Mouse (Mus musculus) brain, embryonic 14.5 days (tissue): ENCODE measurements at regions not wholly inside any gene's neighbourhood (a gene's known extent, or its start where the extent isn't known, plus 50 kb on each side); places are given as distances from the start of the nearest gene placed in this dataset.

ENCODE experiments used
- DNase-seq: peaks from one replicate; pipeline ENCODE4 v3.0.0-alpha.2; 2011; ENCODE audit warnings: low read depth
- CTCF ChIP-seq: fragments of 200-500 bp; IDR thresholded peaks from 2 replicates; pipeline ENCODE4 v1.5.1; 2012; ENCODE audit warnings: inconsistent platforms, mild to moderate bottlenecking, moderate library complexity, borderline replicate concordance; ENCODE audit not compliant: insufficient read depth, insufficient read length; ENCODE audit errors: extremely low read depth
- POLR2A ChIP-seq: fragments of 200-500 bp; IDR thresholded peaks from 2 replicates; pipeline ENCODE4 v1.6.1; 2012; ENCODE audit warnings: mild to moderate bottlenecking, inconsistent platforms, borderline replicate concordance; ENCODE audit not compliant: poor library complexity, insufficient read depth, insufficient read length, severe bottlenecking; ENCODE audit errors: extremely low read depth

DNA sequence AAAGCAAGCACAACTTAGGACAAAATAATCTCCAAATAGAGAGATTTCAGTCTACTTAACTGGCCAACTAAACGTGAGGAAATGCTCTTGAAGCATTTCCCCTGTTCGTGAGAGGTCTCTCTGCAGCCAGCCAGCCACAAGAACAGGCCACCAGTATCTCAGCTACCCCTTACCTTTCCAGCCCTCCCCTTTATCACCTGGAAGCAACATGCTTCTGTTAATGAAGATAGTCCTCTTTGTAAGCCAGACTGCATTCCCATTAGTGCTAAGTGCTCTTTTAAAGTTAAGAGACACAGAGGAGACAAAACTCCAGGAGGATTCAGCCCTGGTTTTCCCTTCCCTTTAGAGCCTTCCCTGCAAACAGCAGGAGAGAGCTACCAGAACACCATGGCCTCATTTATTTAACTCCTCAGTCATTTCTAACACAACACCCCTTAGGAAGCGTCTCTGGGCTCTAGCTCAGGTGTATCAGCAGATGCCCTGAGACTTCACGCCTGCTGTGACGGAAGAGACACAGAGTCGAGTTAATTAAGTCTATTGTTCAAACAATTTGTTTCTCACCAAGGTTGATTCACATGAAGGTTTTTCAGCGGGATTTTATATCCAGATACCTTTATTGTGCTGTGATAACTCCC, 157.8 kb upstream of the Nabp1 start:
- DNase-seq: peak; percentile 28
- TF ChIP-seq CTCF (no peak), POLR2A (no peak)

DNA sequence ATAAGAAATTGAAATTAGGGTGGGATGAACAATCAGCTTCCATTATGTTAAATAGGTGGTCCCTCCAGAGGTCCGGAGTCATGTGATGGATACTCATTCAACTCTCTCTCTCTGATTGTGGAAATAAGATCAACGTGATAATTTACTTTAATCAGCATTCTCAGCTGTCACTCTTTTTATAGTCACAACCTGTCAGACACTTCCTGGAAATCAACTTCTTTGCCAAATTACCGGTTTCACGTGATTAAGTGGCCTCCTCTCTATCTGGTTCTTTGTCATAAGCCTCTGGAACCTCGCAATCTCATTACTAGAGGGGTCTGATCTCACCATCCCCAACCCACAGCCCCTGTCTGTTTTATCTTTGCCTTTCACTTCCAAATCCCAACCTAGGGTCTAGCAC, 155.6 kb upstream of the Nabp1 start:
- TF ChIP-seq CTCF: no peak
- no peak for TF ChIP-seq POLR2A
- DNase-seq: peak; percentile 65

DNA sequence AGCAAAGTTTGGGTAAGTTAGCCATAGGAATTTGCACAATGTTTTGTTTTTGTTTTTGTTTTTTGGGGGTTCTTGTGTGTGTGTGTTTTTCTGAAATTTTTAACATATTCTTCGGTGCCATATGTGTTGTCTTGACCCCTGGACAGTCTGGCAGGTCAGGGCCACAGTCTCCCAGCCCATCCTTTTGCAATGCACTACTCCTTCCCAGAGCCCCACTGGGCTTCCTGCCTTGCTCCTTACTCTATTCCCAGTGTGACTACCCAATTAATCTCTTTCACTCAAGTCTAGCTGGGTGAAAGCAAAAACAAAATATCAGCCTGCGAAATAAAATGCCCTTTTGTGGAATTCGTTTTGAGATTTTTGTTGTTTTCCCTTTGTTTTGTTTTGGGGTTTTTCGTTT, 154.6 kb upstream of the Nabp1 start:
- no peak for DNase-seq
- TF ChIP-seq POLR2A (no peak), CTCF (no peak)

DNA sequence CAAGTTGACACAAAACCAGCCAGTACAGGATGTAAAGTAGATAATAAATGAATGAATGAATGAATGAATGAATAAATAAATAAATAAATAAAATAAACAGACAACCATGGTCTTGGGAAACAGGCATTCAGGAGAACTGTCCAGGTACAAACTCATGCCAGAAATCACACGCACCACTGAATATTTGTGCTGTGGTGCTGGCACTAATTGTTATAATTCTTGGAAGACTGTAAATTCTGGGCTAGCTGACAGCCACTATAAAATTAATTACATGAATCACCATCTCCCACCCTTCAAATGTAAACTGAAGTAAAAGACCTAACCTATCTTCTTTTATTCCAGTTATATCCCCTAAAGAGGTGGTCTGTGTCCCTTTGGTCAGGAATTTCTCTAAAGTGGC, 151.6 kb upstream of the Nabp1 start:
- no peak for TF ChIP-seq POLR2A
- no peak for TF ChIP-seq CTCF
- DNase-seq: peak; percentile 55

DNA sequence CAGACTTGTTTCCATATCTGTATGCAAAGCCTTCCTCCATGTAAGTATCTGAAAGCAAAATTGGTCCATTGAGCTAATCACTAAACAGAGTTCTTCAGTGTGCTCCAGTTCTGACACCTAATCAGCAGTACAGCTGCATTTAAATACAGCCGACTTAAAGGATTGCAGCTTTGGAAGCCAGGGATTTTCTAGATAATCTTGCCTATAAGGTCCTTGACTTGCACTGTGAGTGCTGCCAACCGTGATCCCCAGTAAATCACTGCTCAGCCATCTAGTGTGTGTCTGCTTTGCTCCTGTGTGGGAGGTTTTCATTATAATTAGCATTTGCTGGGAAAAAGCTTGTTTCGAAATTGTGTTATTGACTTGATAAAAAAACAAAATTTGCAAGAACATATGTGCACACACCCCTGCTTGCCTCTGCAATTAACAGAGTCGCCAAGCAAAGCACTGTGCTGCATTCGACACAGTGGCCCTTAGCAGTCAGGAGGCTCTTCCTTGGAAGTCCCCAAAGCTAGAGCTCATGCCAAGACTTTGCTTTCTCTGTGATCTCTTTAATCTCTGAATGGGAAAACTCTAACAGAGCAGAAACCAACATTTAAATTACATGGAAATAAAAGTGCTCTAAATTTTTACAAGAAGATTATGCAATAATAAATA, 150.0 kb upstream of the Nabp1 start:
- peak; percentile 66 for DNase-seq
- TF ChIP-seq POLR2A: no peak
- no peak for TF ChIP-seq CTCF

DNA sequence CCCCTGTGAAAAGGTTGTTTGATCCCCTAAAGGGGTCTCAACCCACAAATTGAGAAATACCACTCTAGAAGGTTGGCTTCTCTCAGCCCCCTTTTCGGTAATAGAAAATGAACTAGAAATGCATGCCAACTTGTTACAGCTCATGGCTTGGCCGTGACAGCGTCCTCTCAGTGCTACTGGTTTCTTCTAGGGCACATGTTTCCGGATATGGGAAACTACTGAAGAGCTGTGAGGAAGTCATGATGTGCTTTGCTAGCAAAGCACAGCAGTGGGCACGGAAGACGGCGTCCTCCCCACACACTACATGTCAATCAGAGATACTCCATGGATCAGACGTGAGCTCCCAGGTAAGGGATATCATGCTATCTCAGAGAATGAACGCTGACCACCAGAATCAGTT, 148.1 kb upstream of the Nabp1 start:
- DNase-seq: no peak
- TF ChIP-seq CTCF (no peak), POLR2A (no peak)

DNA sequence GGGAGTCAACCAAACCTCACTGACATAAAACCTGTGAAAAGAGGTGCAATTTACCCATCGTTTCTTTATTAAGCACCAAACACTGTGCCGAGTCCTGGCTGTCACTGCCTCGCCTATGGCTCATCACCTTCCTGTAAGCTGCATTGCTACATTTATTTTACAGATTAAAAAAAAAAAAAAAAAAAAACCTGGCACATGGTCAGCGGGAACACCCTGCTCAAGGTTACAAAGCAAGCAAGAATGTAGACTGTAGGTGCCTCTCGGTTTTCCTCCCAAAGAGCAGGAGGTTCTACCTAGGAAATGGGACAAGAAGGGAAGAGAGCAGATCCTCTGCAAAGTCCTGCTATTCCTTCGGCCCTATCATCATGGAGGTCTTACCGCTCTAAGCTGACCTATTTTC, 146.9 kb upstream of the Nabp1 start:
- no peak for DNase-seq
- TF ChIP-seq CTCF (no peak), POLR2A (no peak)

DNA sequence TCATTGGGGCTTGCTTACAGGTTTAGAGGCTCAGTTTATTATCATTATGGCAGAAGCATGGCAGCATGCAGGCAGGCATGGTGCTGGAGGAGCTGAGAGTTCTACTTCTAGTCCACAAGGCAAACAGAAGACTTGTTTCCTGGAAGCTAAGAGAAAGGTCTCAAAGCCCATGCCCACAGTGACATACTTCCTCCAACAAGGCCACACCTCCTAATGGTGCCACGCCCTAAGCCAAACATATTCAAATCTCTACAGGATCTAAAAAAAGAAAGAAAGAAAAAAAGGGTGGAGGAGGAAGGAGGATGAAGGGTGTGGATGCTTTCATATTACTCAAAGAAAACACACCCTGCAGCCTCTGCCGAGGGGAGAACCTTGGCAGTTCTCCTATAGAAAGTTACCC, 146.3 kb upstream of the Nabp1 start:
- no peak for DNase-seq
- TF ChIP-seq CTCF: no peak
- no peak for TF ChIP-seq POLR2A

DNA sequence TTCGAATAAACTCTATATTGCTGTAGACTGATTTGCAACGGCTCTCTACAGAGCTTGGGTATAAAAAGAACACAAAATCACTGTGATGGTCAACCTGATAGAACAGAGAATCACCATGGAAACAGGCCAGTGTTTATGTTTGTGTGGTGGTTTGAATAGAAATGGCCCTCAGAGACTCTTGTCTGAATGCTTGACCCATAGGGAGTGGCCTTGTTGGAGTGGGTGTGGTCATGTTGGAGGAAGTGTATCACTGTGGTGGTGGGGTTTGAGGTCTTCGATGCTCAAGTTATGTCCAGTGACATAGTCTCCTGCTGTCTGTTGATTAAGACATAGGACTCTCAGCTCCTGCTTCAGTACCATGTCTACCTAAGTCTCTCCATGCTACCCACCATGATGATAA, 144.8 kb upstream of the Nabp1 start:
- TF ChIP-seq POLR2A: no peak
- no peak for TF ChIP-seq CTCF
- DNase-seq: no peak

DNA sequence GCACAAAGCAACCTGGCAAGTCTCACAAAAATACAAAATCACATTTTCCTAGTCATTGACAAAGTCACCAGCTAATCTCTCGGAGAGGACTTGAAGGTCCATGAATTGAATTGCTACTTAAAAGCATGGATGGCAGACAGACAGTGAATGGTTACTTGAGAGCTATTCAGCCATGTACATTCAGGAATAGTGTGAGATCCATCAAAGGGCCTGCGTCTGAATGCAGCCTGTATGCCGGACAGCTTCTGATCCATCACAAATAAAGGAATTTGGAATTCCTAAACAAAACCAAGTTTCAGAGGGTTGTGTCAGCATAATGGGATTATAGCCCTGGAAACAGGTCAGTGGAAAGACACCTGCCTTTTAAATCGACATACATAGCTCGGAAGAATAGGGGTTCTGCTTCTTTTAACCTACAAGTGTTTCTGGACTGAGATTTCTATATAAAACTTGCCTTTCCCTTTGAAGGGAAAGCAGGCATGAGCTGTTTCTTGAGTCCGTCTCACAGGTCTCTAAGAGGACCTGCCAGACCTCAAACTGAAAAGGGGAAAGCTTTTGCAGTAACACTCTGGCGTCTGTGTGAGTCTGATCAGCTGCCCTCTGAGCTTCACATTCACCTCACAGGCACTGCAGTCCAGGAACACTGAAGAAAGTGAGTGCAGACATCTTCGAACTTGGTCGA, 144.1 kb upstream of the Nabp1 start:
- TF ChIP-seq CTCF: no peak
- TF ChIP-seq POLR2A: no peak
- peak; percentile 72 for DNase-seq

DNA sequence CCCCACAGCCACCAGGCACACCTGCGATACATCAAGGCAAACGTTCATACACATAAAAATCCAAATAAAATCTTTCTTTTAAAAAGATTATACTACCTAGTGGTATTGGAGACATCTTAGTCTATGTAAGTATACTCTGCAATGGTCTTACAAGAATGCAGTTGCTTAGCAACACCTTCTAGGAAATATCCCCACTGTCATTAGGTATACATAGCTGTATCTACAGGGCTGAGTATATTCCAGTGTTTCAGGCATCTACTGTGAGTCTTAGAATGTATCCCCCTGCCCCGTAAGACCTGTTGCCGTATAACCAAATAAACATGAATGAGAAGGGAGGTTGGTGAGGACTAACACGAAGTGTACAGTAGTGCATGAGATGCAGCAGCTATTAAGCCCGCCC, 142.8 kb upstream of the Nabp1 start:
- TF ChIP-seq CTCF (no peak), POLR2A (no peak)
- no peak for DNase-seq
